Mouse (Mus musculus) liver, postnatal 0 days (tissue): ENCODE data around the gene Arid3c. TPM values are rescaled to one million over a fixed set of nuclear protein-coding genes. Genes with fewer than 3 reads are reported as not detected.

ENCODE experiments used
- ATAC-seq: fragments of 200-750 bp; cut with Nextera tagmentation; 2 replicates; pipeline ENCODE4 v1.8.0; 2017; ENCODE audit warnings: mild to moderate bottlenecking, moderate library complexity
- DNase-seq: peaks from one replicate; pipeline ENCODE4 v3.0.0-alpha.2; 2016
- H3K27ac ChIP-seq: fragments of 300-500 bp; sonication (generic); 2 replicates; pipeline ENCODE4 v1.5.1; 2014; ENCODE audit warnings: antibody characterized with exemption, moderate library complexity, mild to moderate bottlenecking, low read depth
- H3K27me3 ChIP-seq: fragments of 300-500 bp; sonication (generic); 2 replicates; pipeline ENCODE4 v1.6.1; 2014; ENCODE audit warnings: low read length, control low read depth, mixed read lengths; ENCODE audit not compliant: insufficient read depth
- H3K36me3 ChIP-seq: fragments of 300-500 bp; sonication (generic); replicated peaks from 2 replicates; pipeline ENCODE4 v1.6.1; 2014; ENCODE audit warnings: mild to moderate bottlenecking, control low read depth, low read length, moderate library complexity, mixed read lengths; ENCODE audit not compliant: insufficient read depth
- H3K4me1 ChIP-seq: fragments of 300-500 bp; sonication (generic); 2 replicates; pipeline ENCODE4 v1.6.1; 2014; ENCODE audit warnings: antibody characterized with exemption, mild to moderate bottlenecking, control low read depth; ENCODE audit not compliant: insufficient read depth
- H3K4me2 ChIP-seq: fragments of 300-500 bp; sonication (generic); 2 replicates; pipeline ENCODE4 v1.6.1; 2014; ENCODE audit warnings: low read depth, mild to moderate bottlenecking, low read length, moderate library complexity, mixed read lengths
- H3K4me3 ChIP-seq: fragments of 300-500 bp; sonication (generic); 2 replicates; pipeline ENCODE4 v1.5.1; 2014; ENCODE audit warnings: low read depth, low read length
- H3K9ac ChIP-seq: fragments of 300-500 bp; sonication (generic); replicated peaks from 2 replicates; pipeline ENCODE4 v1.6.1; 2014; ENCODE audit warnings: mild to moderate bottlenecking, moderate library complexity
- H3K9me3 ChIP-seq: fragments of 300-500 bp; sonication (generic); 2 replicates; pipeline ENCODE4 v1.6.1; 2016; ENCODE audit warnings: mild to moderate bottlenecking, control low read depth, low read length, mixed read lengths
- CTCF ChIP-seq: sonication (generic); IDR thresholded peaks from 2 replicates; pipeline ENCODE4 v1.5.1; 2016; ENCODE audit warnings: antibody characterized with exemption, low read depth
- EP300 ChIP-seq: IDR thresholded peaks from 2 replicates; pipeline ENCODE4 v1.6.1; 2016; ENCODE audit warnings: antibody characterized with exemption, low read depth, mild to moderate bottlenecking
- WGBS: fragments of 180-500 bp; shearing (Covaris S2); extraction: QIAGEN DNeasy Blood & Tissue Kit; methylation state at CpG from one replicate; pipeline ENCODE4 v1.1.7; 2014; ENCODE audit not compliant: insufficient replicate concordance; 5-methylcytosine and 5-hydroxymethylcytosine counted together
- polyA plus RNA-seq: library from polyadenylated mRNA; unstranded; fragments of >200 nt; fragmentation: Nextera tagmentation; extraction: Ambion mirVana; gene quantifications from 2 replicates; pipeline ENCODE4 v1.2.1, GENCODE M21; 2015

Gene Arid3c
- polyA plus RNA-seq, 1 experiment from 2014 or later: not detected

DNA sequence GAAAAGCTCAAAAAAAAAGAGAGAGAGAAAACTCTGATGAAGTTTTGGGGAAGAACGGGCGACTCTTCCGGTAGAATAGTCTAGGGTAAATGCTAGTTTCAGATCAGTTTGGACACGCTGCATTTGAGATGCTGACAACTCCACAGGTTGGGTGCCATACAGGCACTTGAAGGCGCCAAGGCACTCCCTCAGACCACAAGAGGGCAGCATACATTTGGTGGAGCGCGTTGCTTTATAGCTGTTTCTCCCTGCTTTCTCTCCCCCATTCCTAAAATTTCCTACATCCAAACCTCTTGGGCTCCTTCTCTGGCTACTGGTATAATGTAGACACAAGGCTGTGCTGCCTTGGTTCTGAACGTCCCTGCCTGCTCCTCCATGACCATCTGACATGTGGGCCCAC lies 16.7 kb downstream of the Arid3c start:
- Histone ChIP-seq H3K27ac (no peak overlapping the region), H3K9ac (no peak overlapping the region), H3K4me3 (no peak overlapping the region), H3K27me3 (no peaks in the 10 kb centered on the region), H3K4me2 (peak overlapping the region; percentile 96), H3K9me3 (no peaks in the 10 kb centered on the region), H3K36me3 (peaks cover 26% of the 10 kb centered on the region), H3K4me1 (peaks cover 15% of the 10 kb centered on the region)
- no peak for ATAC-seq
- TF ChIP-seq CTCF (peak; percentile 85), EP300 (no peak)
- WGBS: 17% methylated on average over 8 of the region's 8 CpGs
- peak; percentile 60 for DNase-seq

DNA sequence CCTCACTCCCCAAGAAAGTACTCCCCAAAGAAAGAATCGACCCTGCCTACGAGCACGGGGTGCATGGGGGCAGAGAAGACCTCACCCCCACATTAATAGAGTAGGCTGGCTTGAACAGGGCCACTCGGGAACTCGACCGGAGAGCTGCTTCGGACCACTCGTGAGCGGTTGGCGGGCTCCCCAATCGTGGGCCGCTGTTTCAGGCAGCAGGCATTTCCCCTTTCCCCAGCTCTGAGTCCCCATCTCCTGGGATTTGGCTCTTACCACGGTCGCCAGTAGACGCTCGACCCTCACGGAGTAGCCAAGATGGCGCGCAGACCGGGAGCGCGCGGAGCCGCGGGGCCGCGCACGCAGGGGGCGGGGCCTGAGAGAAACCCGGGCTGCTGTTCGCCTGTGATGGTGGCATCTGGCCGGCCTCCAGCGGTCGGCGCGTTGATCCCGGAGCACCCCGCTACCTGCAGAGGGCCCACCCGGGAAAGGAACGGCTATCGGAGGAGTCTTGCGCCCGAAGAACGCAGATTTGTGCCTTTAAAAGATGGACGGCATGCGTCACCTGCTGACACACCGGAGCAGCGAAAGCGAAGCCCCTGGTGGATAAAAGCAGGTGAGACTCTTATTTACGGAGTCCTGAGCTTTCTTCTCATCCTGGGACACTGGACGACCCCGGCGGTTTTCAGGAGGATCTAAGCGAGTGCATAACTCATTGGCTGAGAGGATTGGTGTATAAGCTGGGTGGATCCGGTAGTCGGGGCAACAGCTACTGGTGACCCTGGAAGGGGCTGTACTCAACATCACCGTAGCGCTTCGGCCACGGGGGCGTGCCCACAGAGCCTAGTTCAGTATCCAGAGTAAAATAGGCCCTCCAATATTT lies 17.5 kb downstream of the Arid3c start, which contains the start of gene Rpp25l:
Gene Rpp25l, minus strand, starts transcription at position 338 of the 871 bp plus-strand sequence.
- H3K27me3 ChIP-seq: no peaks in the 10 kb centered on the region
- H3K4me1 ChIP-seq: peaks cover 15% of the 10 kb centered on the region
- H3K36me3 ChIP-seq: peaks cover 17% of the 10 kb centered on the region
- H3K4me2 ChIP-seq: peak within 1 kb of the TSS; percentile 96
- 0% methylated on average over 61 of the region's 61 CpGs for WGBS
- H3K4me3 ChIP-seq: peak within 1 kb of the TSS; percentile 74
- H3K9me3 ChIP-seq: no peaks in the 10 kb centered on the region
- H3K9ac ChIP-seq: peak within 1 kb of the TSS; percentile 83
- peak; percentile 88 for ATAC-seq
- H3K27ac ChIP-seq: peak within 1 kb of the TSS; percentile 61
- peak; percentile 93 for DNase-seq
- TF ChIP-seq EP300 (no peak), CTCF (peak; percentile 34)

GRCm38 (mm10) chr4:41712421-41713196 lies 18.3 kb downstream of the Arid3c start:
- DNase-seq: peak; percentile 23
- Histone ChIP-seq H3K4me2 (peak overlapping the region; percentile 96), H3K9me3 (no peaks in the 10 kb centered on the region), H3K27me3 (peaks cover 7% of the 10 kb centered on the region; the same call in 1 of the 2 replicates), H3K36me3 (peaks cover 9% of the 10 kb centered on the region; the same call in 1 of the 2 replicates), H3K4me1 (peaks cover 15% of the 10 kb centered on the region), H3K27ac (peak overlapping the region; percentile 61), H3K4me3 (peak overlapping the region; percentile 74), H3K9ac (peak overlapping the region; percentile 83)
- ATAC-seq: peak; percentile 18
- no peak for TF ChIP-seq CTCF
- TF ChIP-seq EP300: no peak
- WGBS: 45% methylated on average over 31 of the region's 31 CpGs

- no peak for ATAC-seq
- H3K27me3 ChIP-seq: peaks cover 7% of the 10 kb centered on the region; the same call in 1 of the 2 replicates
- H3K27ac ChIP-seq: no peak overlapping the region
- TF ChIP-seq CTCF: no peak
- no peak for TF ChIP-seq EP300
- H3K4me1 ChIP-seq: peaks cover 15% of the 10 kb centered on the region
- peak overlapping the region; percentile 74; the same call in 1 of the 2 replicates for H3K4me3 ChIP-seq
- H3K4me2 ChIP-seq: peak overlapping the region; percentile 96
- H3K36me3 ChIP-seq: 0 out of 2 replicates have a peak, but pooled peaks cover 2% of the 10 kb centered on the region
- WGBS: 84% methylated on average over 16 of the region's 16 CpGs
- DNase-seq: no peak
- no peaks in the 10 kb centered on the region for H3K9me3 ChIP-seq
- peak overlapping the region; percentile 83 for H3K9ac ChIP-seq
Measured at GRCm38 (mm10) chr4:41711705-41712375, 19.1 kb downstream of the Arid3c start.

- DNase-seq: no peak
- Histone ChIP-seq H3K27me3 (peaks cover 14% of the 10 kb centered on the region; the same call in 1 of the 2 replicates), H3K9me3 (no peaks in the 10 kb centered on the region), H3K27ac (no peak overlapping the region), H3K36me3 (no peaks in the 10 kb centered on the region), H3K4me2 (no peak overlapping the region), H3K4me1 (peaks cover 15% of the 10 kb centered on the region), H3K4me3 (no peak overlapping the region), H3K9ac (no peak overlapping the region)
- no peak for ATAC-seq
- WGBS: 64% methylated on average over 4 of the region's 4 CpGs
- TF ChIP-seq EP300: no peak
- TF ChIP-seq CTCF: peak; percentile 10; the same call in 1 of the 2 replicates
Measured at GRCm38 (mm10) chr4:41710229-41710628, 20.7 kb downstream of the Arid3c start.
